Mouse (Mus musculus) liver, adult 2 months (tissue): ENCODE results near the gene Srrm2.

Source experiments
- CTCF ChIP-seq: fragments of 200-500 bp; IDR thresholded peaks from 2 replicates; pipeline ENCODE4 v1.5.1; 2011; ENCODE audit warnings: low read depth, low read length, control low read depth
- POLR2A ChIP-seq: fragments of 200-500 bp; IDR thresholded peaks from 2 replicates; pipeline ENCODE4 v1.6.1; 2011; ENCODE audit warnings: low read length, control low read depth; ENCODE audit not compliant: insufficient read depth; ENCODE audit errors: extremely low read depth

GRCm38 (mm10) chr17:23867756-23868155, 77.4 kb downstream of the Srrm2 start, which contains the start of gene Prss21:
- no peak for TF ChIP-seq CTCF
- TF ChIP-seq POLR2A, result no peak
